Mouse (Mus musculus) neural tube, embryonic 14.5 days (tissue): ENCODE results near the gene Adam22. TPM values are rescaled to one million over a fixed set of nuclear protein-coding genes. Genes with fewer than 3 reads are reported as not detected.

Experiments used
- ATAC-seq: fragments of 200-750 bp; cut with Nextera tagmentation; 2 replicates; pipeline ENCODE4 v1.8.0; 2017; ENCODE audit warnings: low read depth, mild to moderate bottlenecking, moderate TSS enrichment, moderate library complexity
- H3K27ac ChIP-seq: fragments of 300-500 bp; sonication (generic); 2 replicates; pipeline ENCODE4 v1.5.1; 2014; ENCODE audit warnings: low read depth, mild to moderate bottlenecking, control low read depth, low read length, moderate library complexity, mixed read lengths
- H3K27me3 ChIP-seq: fragments of 300-500 bp; sonication (generic); 2 replicates; pipeline ENCODE4 v1.6.1; 2014; ENCODE audit warnings: low read length; ENCODE audit not compliant: control insufficient read depth, insufficient read depth
- H3K36me3 ChIP-seq: fragments of 300-500 bp; sonication (generic); 2 replicates; pipeline ENCODE4 v1.6.1; 2014; ENCODE audit warnings: low read length, mixed read lengths; ENCODE audit not compliant: control insufficient read depth, insufficient read depth
- H3K4me1 ChIP-seq: fragments of 300-500 bp; sonication (generic); 2 replicates; pipeline ENCODE4 v1.6.1; 2014; ENCODE audit warnings: low read length; ENCODE audit not compliant: control insufficient read depth, insufficient read depth
- H3K4me2 ChIP-seq: fragments of 300-500 bp; sonication (generic); 2 replicates; pipeline ENCODE4 v1.6.1; 2014; ENCODE audit warnings: mild to moderate bottlenecking, low read depth, low read length, control low read depth
- H3K4me3 ChIP-seq: fragments of 300-500 bp; sonication (generic); 2 replicates; pipeline ENCODE4 v1.5.1; 2014; ENCODE audit warnings: low read depth, low read length, control low read depth, mixed read lengths
- H3K9ac ChIP-seq: fragments of 300-500 bp; sonication (generic); replicated peaks from 2 replicates; pipeline ENCODE4 v1.6.1; 2014; ENCODE audit warnings: low read depth, mild to moderate bottlenecking, control low read depth, low read length, mixed read lengths
- H3K9me3 ChIP-seq: fragments of 300-500 bp; sonication (generic); 2 replicates; pipeline ENCODE4 v1.6.1; 2016; ENCODE audit warnings: low read length; ENCODE audit not compliant: control insufficient read depth
- WGBS: fragments of 180-500 bp; shearing (Covaris S2); extraction: QIAGEN DNeasy Blood & Tissue Kit; methylation state at CpG from one replicate; pipeline ENCODE4 v1.1.7; 2014; 5-methylcytosine and 5-hydroxymethylcytosine counted together
- polyA plus RNA-seq: library from polyadenylated mRNA; unstranded; fragments of >200 nt; fragmentation: Nextera tagmentation; extraction: Ambion mirVana; gene quantifications from 2 replicates; pipeline ENCODE4 v1.2.1, GENCODE M21; 2014

Adam22 gene
- polyA plus RNA-seq, 1 experiment from 2014 or later = 59.9 TPM

DNA sequence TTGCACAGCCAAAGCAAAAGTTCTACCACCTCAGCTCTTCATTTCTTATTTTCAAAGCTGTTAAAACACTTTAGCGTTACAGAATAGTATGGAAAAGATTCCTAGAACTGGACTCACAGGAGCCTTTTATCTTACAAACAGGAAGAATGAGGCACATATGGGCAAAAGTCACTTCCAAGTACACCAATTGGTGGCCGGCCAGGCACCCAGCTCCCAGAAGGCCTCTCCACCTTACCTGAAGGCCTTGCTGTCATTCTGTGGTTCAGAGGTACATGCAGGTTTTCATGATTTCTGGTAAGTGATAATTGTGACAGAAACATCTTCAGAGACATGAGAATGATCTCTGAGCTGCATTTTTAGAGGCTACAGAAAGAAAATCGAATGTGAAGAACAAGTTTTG is 24.7 kb downstream of the Adam22 start:
- H3K4me1 ChIP-seq = no peaks in the 10 kb centered on the region
- H3K9me3 ChIP-seq = no peaks in the 10 kb centered on the region
- no peak overlapping the region for H3K4me2 ChIP-seq
- ATAC-seq = no peak
- H3K9ac ChIP-seq = no peak overlapping the region
- H3K27ac ChIP-seq = no peak overlapping the region
- WGBS = 89% methylated on average over 3 of the region's 3 CpGs
- H3K4me3 ChIP-seq = no peak overlapping the region
- H3K36me3 ChIP-seq = no peaks in the 10 kb centered on the region
- no peaks in the 10 kb centered on the region for H3K27me3 ChIP-seq

DNA sequence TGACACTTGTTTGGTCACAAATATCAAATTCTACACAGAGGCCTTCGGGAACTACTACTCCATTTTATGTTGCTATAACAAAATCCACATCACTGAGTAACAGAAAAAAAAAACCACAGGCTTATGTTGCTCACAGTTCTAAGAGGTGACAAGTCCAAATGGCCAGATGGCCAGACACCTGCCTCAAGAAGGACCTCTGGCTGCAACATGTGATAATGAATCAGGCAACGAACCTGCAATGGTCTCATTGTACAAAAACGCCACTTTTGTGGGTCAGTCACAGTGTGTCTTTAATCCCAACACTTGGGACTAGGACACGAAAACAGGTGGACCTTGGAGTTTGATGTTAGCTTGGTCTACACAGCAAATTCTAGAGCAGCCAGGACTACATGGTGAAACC is 26.3 kb downstream of the Adam22 start:
- WGBS = 90% methylated on average over 4 of the region's 4 CpGs
- H3K9me3 ChIP-seq = no peaks in the 10 kb centered on the region

GRCm38 (mm10) chr5:8327645-8328269 is 40.2 kb downstream of the Adam22 start:
- H3K27ac ChIP-seq = no peak overlapping the region
- no peaks in the 10 kb centered on the region for H3K9me3 ChIP-seq
- no peaks in the 10 kb centered on the region for H3K27me3 ChIP-seq
- no peaks in the 10 kb centered on the region for H3K36me3 ChIP-seq
- 74% methylated on average over 4 of the region's 4 CpGs for WGBS
- no peak for ATAC-seq
- H3K4me2 ChIP-seq = no peak overlapping the region
- no peaks in the 10 kb centered on the region for H3K4me1 ChIP-seq
- no peak overlapping the region for H3K9ac ChIP-seq
- no peak overlapping the region for H3K4me3 ChIP-seq

More for the DNA sequence above, 26.3 kb downstream of the Adam22 start:
- no peak overlapping the region for H3K27ac ChIP-seq
- H3K27me3 ChIP-seq = no peaks in the 10 kb centered on the region
- ATAC-seq = no peak
- no peaks in the 10 kb centered on the region for H3K4me1 ChIP-seq
- H3K9ac ChIP-seq = no peak overlapping the region
- no peak overlapping the region for H3K4me2 ChIP-seq
- no peak overlapping the region for H3K4me3 ChIP-seq
- no peaks in the 10 kb centered on the region for H3K36me3 ChIP-seq

DNA sequence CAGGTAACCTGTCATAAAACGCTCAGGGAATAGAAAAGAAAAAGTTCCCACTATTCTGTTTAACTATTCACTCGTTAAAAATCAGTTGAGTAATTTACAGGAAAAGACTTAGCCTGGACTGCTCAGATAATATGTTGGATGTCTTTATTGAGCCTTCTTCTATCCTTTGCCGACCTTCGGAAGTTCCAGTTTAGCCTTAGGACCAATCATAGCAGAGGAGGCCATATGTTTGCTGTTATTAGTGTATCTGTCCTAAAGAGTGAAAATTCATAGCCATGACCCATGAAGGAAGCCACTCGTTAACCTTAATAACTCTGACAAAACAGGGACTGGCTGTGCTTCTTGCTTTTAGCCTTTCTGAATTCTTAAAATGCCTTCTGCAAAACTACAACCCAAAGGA is 41.3 kb downstream of the Adam22 start:
- H3K36me3 ChIP-seq = no peaks in the 10 kb centered on the region
- H3K4me3 ChIP-seq = no peak overlapping the region
- 88% methylated on average over 5 of the region's 5 CpGs for WGBS
- no peaks in the 10 kb centered on the region for H3K27me3 ChIP-seq
- no peaks in the 10 kb centered on the region for H3K9me3 ChIP-seq
- no peak for ATAC-seq
- H3K4me1 ChIP-seq = no peaks in the 10 kb centered on the region
- H3K4me2 ChIP-seq = no peak overlapping the region
- no peak overlapping the region for H3K9ac ChIP-seq
- H3K27ac ChIP-seq = no peak overlapping the region

DNA sequence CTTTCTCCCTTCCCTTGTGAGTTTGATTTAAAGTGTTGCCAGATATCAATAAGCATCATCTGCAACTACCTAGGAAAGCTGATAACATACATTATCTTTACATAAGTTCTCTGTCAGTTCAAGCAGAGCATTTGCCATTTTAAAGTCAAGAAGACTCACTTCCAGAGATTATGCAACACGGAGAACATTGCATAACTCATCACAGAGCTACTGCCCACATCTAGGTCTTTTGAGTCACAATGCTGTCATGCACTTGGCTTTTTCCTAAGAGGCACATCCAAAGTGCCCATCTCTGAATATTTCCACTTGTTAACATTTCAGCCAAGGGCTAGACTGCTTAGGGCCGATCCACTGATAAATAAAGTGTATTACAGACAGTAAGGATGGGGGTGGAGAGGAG is 55.6 kb downstream of the Adam22 start:
- Histone ChIP-seq H3K4me3 (no peak overlapping the region), H3K27me3 (no peaks in the 10 kb centered on the region), H3K4me1 (no peaks in the 10 kb centered on the region), H3K9ac (no peak overlapping the region), H3K9me3 (no peaks in the 10 kb centered on the region), H3K36me3 (no peaks in the 10 kb centered on the region), H3K27ac (no peak overlapping the region), H3K4me2 (no peak overlapping the region)
- no peak for ATAC-seq
- 93% methylated on average over 2 of the region's 2 CpGs for WGBS

DNA sequence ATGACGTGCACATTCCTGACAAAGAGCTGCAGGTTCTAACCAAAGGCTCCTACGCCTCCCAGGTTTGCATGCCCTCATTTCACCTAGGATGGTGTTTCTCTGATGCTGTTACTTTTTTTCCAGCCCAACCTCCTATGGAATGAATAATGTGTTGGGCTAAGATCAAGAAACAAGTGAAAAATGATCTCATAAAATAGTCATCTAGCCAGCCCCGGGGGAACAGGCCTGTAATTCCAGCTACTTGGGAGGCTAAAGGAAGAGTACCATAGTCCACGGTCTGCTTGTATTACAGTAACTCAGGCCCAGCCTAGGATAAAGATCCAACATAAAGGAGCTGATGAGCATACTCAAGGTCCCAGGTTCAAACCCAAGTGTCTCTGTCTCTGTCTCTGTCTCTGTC is 57.1 kb downstream of the Adam22 start:
- H3K4me2 ChIP-seq = no peak overlapping the region
- H3K4me3 ChIP-seq = no peak overlapping the region
- H3K27me3 ChIP-seq = no peaks in the 10 kb centered on the region
- no peak overlapping the region for H3K27ac ChIP-seq
- no peaks in the 10 kb centered on the region for H3K9me3 ChIP-seq
- H3K36me3 ChIP-seq = no peaks in the 10 kb centered on the region
- 65% methylated on average over 4 of the region's 4 CpGs for WGBS
- H3K9ac ChIP-seq = no peak overlapping the region
- no peak for ATAC-seq
- H3K4me1 ChIP-seq = no peaks in the 10 kb centered on the region

DNA sequence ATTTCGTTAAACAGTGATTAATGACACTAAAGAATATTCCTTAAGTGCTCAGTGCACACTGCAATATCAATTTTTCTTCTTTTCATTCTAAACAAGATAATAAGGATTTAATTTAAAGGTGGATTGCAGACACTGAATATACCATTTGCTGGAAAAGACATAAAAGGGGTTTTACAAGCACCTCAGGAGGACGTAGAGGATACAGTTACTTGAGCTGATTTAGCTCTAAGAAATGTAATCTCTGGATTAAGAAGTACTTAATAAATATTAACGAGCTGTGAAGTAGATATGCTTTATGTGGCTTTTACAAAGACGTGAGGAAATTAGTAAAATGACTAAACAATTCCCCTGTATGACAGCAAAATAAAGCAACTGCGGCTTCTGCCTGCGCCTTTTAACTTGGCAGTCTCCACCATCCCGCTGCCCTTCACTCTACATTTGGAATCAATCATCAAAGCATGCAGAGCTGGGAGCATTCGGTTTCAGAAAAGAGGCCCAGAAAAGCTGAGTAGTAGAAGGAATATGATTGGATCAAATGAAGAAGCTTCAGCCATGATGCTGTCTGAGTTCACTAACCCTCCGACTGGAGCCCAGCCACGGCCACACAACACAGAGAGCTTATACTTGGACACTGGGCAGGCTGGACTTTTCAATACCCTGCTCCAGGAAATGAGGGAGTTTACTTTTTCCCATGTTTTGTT is 70.1 kb downstream of the Adam22 start:
- Histone ChIP-seq H3K4me2 (no peak overlapping the region), H3K4me3 (no peak overlapping the region), H3K36me3 (no peaks in the 10 kb centered on the region), H3K27me3 (no peaks in the 10 kb centered on the region), H3K4me1 (no peaks in the 10 kb centered on the region), H3K27ac (no peak overlapping the region), H3K9me3 (no peaks in the 10 kb centered on the region), H3K9ac (no peak overlapping the region)
- ATAC-seq = peak; percentile 54; the same call in 1 of the 2 replicates
- 57% methylated on average over 10 of the region's 10 CpGs for WGBS

GRCm38 (mm10) chr5:8293287-8293686 is 74.7 kb downstream of the Adam22 start:
- H3K4me3 ChIP-seq = no peak overlapping the region
- ATAC-seq = peak; percentile 33; the same call in 1 of the 2 replicates
- H3K27me3 ChIP-seq = no peaks in the 10 kb centered on the region
- H3K4me1 ChIP-seq = no peaks in the 10 kb centered on the region
- H3K4me2 ChIP-seq = no peak overlapping the region
- WGBS = 0% methylated on average over 1 of the region's 1 CpGs
- H3K9me3 ChIP-seq = no peaks in the 10 kb centered on the region
- no peak overlapping the region for H3K9ac ChIP-seq
- no peaks in the 10 kb centered on the region for H3K36me3 ChIP-seq
- no peak overlapping the region for H3K27ac ChIP-seq

- H3K9ac ChIP-seq = no peak overlapping the region
- H3K27me3 ChIP-seq = no peaks in the 10 kb centered on the region
- no peak for ATAC-seq
- H3K27ac ChIP-seq = no peak overlapping the region
- 79% methylated on average over 1 of the region's 1 CpGs for WGBS
- no peaks in the 10 kb centered on the region for H3K36me3 ChIP-seq
- no peaks in the 10 kb centered on the region for H3K9me3 ChIP-seq
- H3K4me3 ChIP-seq = no peak overlapping the region
- no peak overlapping the region for H3K4me2 ChIP-seq
- H3K4me1 ChIP-seq = no peaks in the 10 kb centered on the region
Observed at GRCm38 (mm10) chr5:8291496-8291895, 76.5 kb downstream of the Adam22 start.
